Mouse (Mus musculus): ENCODE data around the gene Top2b.

GRCm38 (mm10) chr14:16478606-16479323, 113.8 kb downstream of the Top2b start:
- TF ChIP-seq CTCF (IDR thresholded peaks at IDR 0.05; ENCODE audit: control insufficient read depth, insufficient read depth, low read length) (no peak), POLR2A (IDR thresholded peaks at IDR 0.05; ENCODE audit: borderline replicate concordance, control insufficient read depth, low read depth, low read length) (no peak)

Measured in bone marrow, adult 2 months (tissue).